Mouse (Mus musculus) CH12.LX (cell line): ENCODE data around the gene Milr1.

ENCODE experiments used
- CTCF ChIP-seq, 2 experiments: IDR thresholded peaks in 1 of 2; conservative IDR thresholded peaks in 1 of 2; 2 replicates each; pipeline ENCODE4 v1.5.1; 2011 to 2012; ENCODE audit warnings: low read depth in 2 of 2, low read length in 2 of 2, improper control_type of control experiment in 1 of 2, inconsistent platforms in 1 of 2, mild to moderate bottlenecking in 1 of 2, moderate library complexity in 1 of 2
- JUN ChIP-seq: IDR thresholded peaks from 2 replicates; pipeline ENCODE4 v1.6.1; 2011; ENCODE audit warnings: low read depth, mild to moderate bottlenecking, low read length, improper control_type of control experiment, moderate library complexity; ENCODE audit not compliant: insufficient read depth
- POLR2A ChIP-seq: IDR thresholded peaks from 2 replicates; pipeline ENCODE4 v1.6.1; 2011; ENCODE audit warnings: low read depth, mild to moderate bottlenecking, improper control_type of control experiment, low read length
- USF1 ChIP-seq: IDR thresholded peaks from 2 replicates; pipeline ENCODE4 v1.6.1; 2014; ENCODE audit warnings: low read depth, mild to moderate bottlenecking, inconsistent platforms, low read length, improper control_type of control experiment

GRCm38 (mm10) chr11:106789649-106790048 lies 38.6 kb downstream of the Milr1 start:
- TF ChIP-seq CTCF (conservative IDR thresholded peaks at IDR 0.05 in 1 of 2, IDR thresholded peaks at IDR 0.05 in 1 of 2; ENCODE audit: low read depth in 2 of 2, low read length in 2 of 2) (no peak), JUN (no peak), USF1 (no peak), POLR2A (no peak)
